Mouse (Mus musculus): Measurements from ENCODE around the gene Rbm4b.

DNA sequence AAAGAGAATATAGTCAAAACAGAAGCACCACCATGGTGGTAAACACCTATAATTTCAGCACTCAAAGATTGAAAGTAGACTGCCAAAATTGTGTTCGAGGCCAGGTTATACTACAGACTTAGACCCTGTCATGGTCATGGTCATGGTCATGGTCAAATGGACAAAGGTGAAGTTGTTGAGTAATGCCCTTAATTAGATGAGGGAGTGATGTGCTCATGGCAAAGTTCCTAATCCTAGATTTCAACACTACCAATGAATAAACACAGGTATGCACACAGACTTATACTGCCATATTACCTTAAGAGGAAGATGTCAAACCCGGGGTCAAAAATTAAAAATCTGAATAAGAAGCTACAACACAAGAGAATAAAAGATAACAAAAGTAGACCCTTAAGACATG is 30.0 kb downstream of the Rbm4b start:
- TF ChIP-seq POLR2A (IDR thresholded peaks at IDR 0.05; ENCODE audit: insufficient read length, low read depth), result no peak
- TF ChIP-seq CEBPB (IDR thresholded peaks at IDR 0.05; ENCODE audit: insufficient read depth, poor library complexity, severe bottlenecking), result no peak
- no peak for TF ChIP-seq POLR2AphosphoS2 (IDR thresholded peaks at IDR 0.05; ENCODE audit: insufficient read length, low read depth)
- TF ChIP-seq USF1 (IDR thresholded peaks at IDR 0.05; ENCODE audit: low read depth), result no peak
- no peak for TF ChIP-seq MAX (IDR thresholded peaks at IDR 0.05; ENCODE audit: low read depth)

All from myocyte (in vitro differentiated cells).